Mouse (Mus musculus) retina, postnatal 1 day (tissue): ENCODE measurements around the gene Tnfrsf22.
A peak's percentile ranks its signal among the peaks of the same experiment; 100 is the strongest.

ENCODE experiments used
- DNase-seq: peaks from one replicate; pipeline ENCODE4 v3.0.0-alpha.2; 2012

Gene Tnfrsf22

GRCm38 (mm10) chr7:143629501-143629900 lies 20.0 kb downstream of the Tnfrsf22 start:
- DNase-seq, result no peak

GRCm38 (mm10) chr7:143628540-143628939 lies 20.9 kb downstream of the Tnfrsf22 start, which contains the start of gene Tnfrsf26:
Tnfrsf26 (minus strand) TSS chr7:143628722.
- DNase-seq, result no peak

GRCm38 (mm10) chr7:143627555-143628286 lies 21.7 kb downstream of the Tnfrsf22 start:
- DNase-seq, result peak; percentile 7

GRCm38 (mm10) chr7:143626178-143626577 lies 23.3 kb downstream of the Tnfrsf22 start:
- no peak for DNase-seq

GRCm38 (mm10) chr7:143625151-143625550 lies 24.3 kb downstream of the Tnfrsf22 start:
- DNase-seq, result no peak

GRCm38 (mm10) chr7:143624561-143624960 lies 24.9 kb downstream of the Tnfrsf22 start:
- no peak for DNase-seq

- no peak for DNase-seq
These were observed 28.5 kb downstream of the Tnfrsf22 start for GRCm38 (mm10) chr7:143620951-143621350.

GRCm38 (mm10) chr7:143614404-143615135 lies 34.9 kb downstream of the Tnfrsf22 start:
- DNase-seq, result no peak

GRCm38 (mm10) chr7:143612215-143612614 lies 37.2 kb downstream of the Tnfrsf22 start:
- DNase-seq, result no peak

- no peak for DNase-seq
These were observed 44.1 kb downstream of the Tnfrsf22 start for GRCm38 (mm10) chr7:143605321-143605720.

- DNase-seq, result no peak
These were observed 44.6 kb downstream of the Tnfrsf22 start for GRCm38 (mm10) chr7:143604889-143605288.

- peak; percentile 8 for DNase-seq
These were observed 47.8 kb downstream of the Tnfrsf22 start for GRCm38 (mm10) chr7:143601705-143602104.

- DNase-seq, result no peak
These were observed 49.2 kb downstream of the Tnfrsf22 start for GRCm38 (mm10) chr7:143600231-143600740.

- peak; percentile 99 for DNase-seq
These were observed 49.8 kb downstream of the Tnfrsf22 start, which contains the start of gene Cars for GRCm38 (mm10) chr7:143599428-143600230. Cars (minus strand) TSS chr7:143600090.

GRCm38 (mm10) chr7:143594865-143595264 lies 54.6 kb downstream of the Tnfrsf22 start:
- peak; percentile 71 for DNase-seq

- no peak for DNase-seq
These were observed 57.2 kb downstream of the Tnfrsf22 start for GRCm38 (mm10) chr7:143592255-143592654.

- no peak for DNase-seq
These were observed 61.5 kb downstream of the Tnfrsf22 start for GRCm38 (mm10) chr7:143588006-143588405.

GRCm38 (mm10) chr7:143587586-143587985 lies 61.9 kb downstream of the Tnfrsf22 start:
- DNase-seq, result no peak
